Mouse (Mus musculus) heart, adult 2 months (tissue): ENCODE results near the gene Slc12a8. TPM values are rescaled to one million over a fixed set of nuclear protein-coding genes. Genes with fewer than 3 reads are reported as not detected.

ENCODE experiments used
- DNase-seq, 2 experiments: peaks; one replicate each; pipeline ENCODE4 v3.0.0; 2021
- H3K27ac ChIP-seq: fragments of 200-600 bp; 2 replicates; pipeline ENCODE4 v1.8.1; 2022
- H3K27me3 ChIP-seq: fragments of 200-500 bp; 2 replicates; pipeline ENCODE4 v1.6.1; 2012; ENCODE audit warnings: mild to moderate bottlenecking, low read length, inconsistent platforms, mixed read lengths; ENCODE audit not compliant: control insufficient read depth, insufficient read depth
- H3K36me3 ChIP-seq: fragments of 200-500 bp; 2 replicates; pipeline ENCODE4 v1.6.1; 2012; ENCODE audit warnings: low read length, inconsistent platforms; ENCODE audit not compliant: control insufficient read depth, insufficient read depth
- H3K4me1 ChIP-seq: fragments of 200-500 bp; 2 replicates; pipeline ENCODE4 v1.6.1; 2011; ENCODE audit warnings: low read length; ENCODE audit not compliant: control insufficient read depth, insufficient read depth
- H3K4me3 ChIP-seq: fragments of 200-600 bp; 2 replicates; pipeline ENCODE4 v1.8.1; 2022
- H3K79me2 ChIP-seq: fragments of 200-500 bp; replicated peaks from 2 replicates; pipeline ENCODE4 v1.6.1; 2012; ENCODE audit warnings: mild to moderate bottlenecking, inconsistent platforms, low read length, moderate library complexity, mixed read lengths; ENCODE audit not compliant: control insufficient read depth, insufficient read depth
- H3K9ac ChIP-seq: fragments of 200-500 bp; 2 replicates; pipeline ENCODE4 v1.6.1; 2012; ENCODE audit warnings: low read depth, mild to moderate bottlenecking, control low read depth, inconsistent platforms, low read length, mixed read lengths
- CTCF ChIP-seq: fragments of 200-600 bp; IDR thresholded peaks from 2 replicates; pipeline ENCODE4 v1.8.1; 2022; ENCODE audit warnings: antibody characterized with exemption, mild to moderate bottlenecking, moderate library complexity
- EP300 ChIP-seq: fragments of 200-500 bp; IDR thresholded peaks from 2 replicates; pipeline ENCODE4 v1.6.1; 2011; ENCODE audit warnings: low read depth, low read length, control low read depth; ENCODE audit not compliant: insufficient read depth
- POLR2A ChIP-seq: fragments of 200-500 bp; IDR thresholded peaks from 2 replicates; pipeline ENCODE4 v1.6.1; 2011; ENCODE audit warnings: mild to moderate bottlenecking, low read depth, low read length, control low read depth; ENCODE audit not compliant: insufficient read depth
- WGBS: fragments of 180-500 bp; shearing (Covaris S2); methylation state at CpG from one replicate; pipeline ENCODE4 v1.1.7; 2018; 5-methylcytosine and 5-hydroxymethylcytosine counted together
- intact Hi-C: fragments of 180-260 bp; cut with DNase I; formaldehyde crosslinking; loops from one replicate; pipeline ENCODE4 v1.15.1; 2025
- polyA plus RNA-seq: library from polyadenylated mRNA; depleted of rRNA; stranded (reverse); fragments of >200 nt; gene quantifications from 2 replicates; pipeline ENCODE4 v1.2.3, GENCODE M21; 2012
- total RNA-seq, 2 experiments: library from RNA; stranded (reverse); gene quantifications; 2 replicates each; pipeline ENCODE4 v1.2.3; 2021

Slc12a8 gene
- total and polyA plus RNA-seq, 3 experiments, result 0.31 to 0.66 (median 0.45) TPM

DNA sequence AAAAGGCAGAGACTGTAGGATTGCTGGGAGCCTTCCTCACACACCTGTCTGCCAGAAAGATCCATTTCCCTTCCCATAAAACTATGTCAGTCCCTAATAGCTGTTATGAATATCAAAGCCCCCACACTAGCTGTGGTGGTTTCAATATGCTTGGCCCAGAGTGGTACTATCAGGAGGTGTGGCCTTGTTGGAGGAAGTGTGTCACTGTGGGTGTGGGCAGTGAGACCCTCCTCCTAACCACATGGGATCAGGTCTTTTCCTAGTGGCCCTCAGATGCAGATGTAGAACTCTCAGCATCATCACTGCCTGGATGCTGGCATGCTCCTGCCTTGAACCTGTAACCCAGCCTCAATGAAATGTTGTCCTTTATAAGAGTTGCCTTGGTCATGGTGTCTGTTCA is 164.5 kb downstream of the Slc12a8 start:
- intact Hi-C loops, result loop anchor here (2.0 kb wide), 1 partner anchor 33 kb away; no protein-coding TSS in a partner anchor
- peak overlapping the region; percentile 87 for H3K27ac ChIP-seq
- no peaks in the 10 kb centered on the region; the same call in 1 of the 2 replicates for H3K79me2 ChIP-seq
- TF ChIP-seq CTCF, result no peak
- no peak for TF ChIP-seq POLR2A
- no peak for TF ChIP-seq EP300
- H3K9ac ChIP-seq, result no peak overlapping the region
- no peak overlapping the region for H3K4me3 ChIP-seq
- H3K4me1 ChIP-seq, result peaks cover 35% of the 10 kb centered on the region
- DNase-seq, result no peak
- peaks cover 11% of the 10 kb centered on the region for H3K36me3 ChIP-seq
- no peaks in the 10 kb centered on the region for H3K27me3 ChIP-seq

DNA sequence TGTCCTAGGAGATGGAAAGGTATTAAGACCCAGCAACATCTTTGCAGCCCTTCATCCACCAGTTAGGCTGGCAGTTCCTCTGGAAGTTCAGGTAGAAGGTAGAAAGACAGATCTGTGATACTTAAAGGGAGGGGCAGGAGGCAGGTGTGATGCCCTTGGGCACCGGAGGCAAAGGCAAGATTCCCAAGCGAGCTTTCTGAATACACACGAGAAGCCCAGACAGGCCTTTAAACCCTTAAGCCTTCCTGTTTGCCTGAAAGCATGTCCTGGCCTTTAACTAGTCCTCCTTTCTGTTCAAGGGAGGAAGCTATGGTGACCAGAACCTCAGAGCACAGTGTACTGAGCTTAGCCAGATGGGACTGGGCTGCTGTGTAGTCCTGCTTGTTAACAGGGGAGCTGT is 165.5 kb downstream of the Slc12a8 start:
- Histone ChIP-seq H3K9ac (no peak overlapping the region), H3K27me3 (no peaks in the 10 kb centered on the region), H3K36me3 (peaks cover 5% of the 10 kb centered on the region; the same call in 1 of the 2 replicates), H3K4me3 (no peak overlapping the region), H3K4me1 (peaks cover 29% of the 10 kb centered on the region), H3K79me2 (peaks cover 1% of the 10 kb centered on the region; the same call in 1 of the 2 replicates), H3K27ac (peak overlapping the region; percentile 98)
- DNase-seq, result peak in 1 of 2 experiments; percentile 34
- intact Hi-C loops, result no loop called here
- TF ChIP-seq POLR2A (no peak), EP300 (no peak), CTCF (no peak)
- WGBS, result 58% methylated on average over 3 of the region's 3 CpGs

DNA sequence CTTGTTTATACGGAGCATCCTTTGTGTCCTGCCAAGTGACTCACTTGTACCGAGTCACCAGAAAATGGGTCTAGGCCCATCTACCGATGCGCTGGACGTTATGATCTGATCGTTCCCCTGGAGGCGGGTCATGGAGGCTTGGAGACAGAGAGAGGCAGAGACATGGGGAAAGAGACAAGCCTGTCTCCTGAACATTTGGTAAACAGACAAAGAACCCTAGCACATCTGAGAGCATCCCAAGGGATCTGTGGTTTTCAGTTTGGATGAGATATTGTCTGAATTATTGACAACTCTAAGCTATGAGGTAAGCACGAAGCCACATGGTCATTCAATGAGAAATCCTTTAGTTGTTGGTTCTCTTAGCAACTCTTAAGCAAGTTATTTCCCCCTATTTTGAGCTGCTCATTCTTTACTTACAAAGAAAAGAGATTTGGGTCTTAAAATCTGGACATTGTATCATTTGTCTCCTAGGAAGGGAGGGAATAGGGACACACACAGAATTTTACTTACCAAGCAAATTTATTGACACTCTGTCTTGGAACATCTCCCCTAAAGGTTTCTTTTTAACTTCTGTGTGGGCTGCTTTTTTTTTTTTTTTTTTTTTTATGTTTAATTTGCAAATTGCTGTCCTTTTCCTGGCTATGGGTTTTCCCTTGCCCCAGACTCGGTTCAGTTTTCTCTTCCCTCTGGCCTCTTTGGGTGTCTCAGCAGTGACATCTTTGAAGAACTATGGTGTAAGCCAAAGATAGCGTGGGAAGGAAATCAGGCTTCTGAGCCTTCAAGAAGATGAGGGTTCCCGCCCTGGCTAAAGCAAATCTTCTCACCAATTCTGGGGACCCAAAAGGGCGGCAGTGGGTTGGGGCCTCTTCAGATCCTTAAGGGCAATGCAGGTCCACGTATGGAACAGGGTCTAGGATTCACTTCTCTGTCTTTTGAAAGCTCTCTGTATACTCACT is 166.4 kb downstream of the Slc12a8 start:
- H3K27ac ChIP-seq, result peak overlapping the region; percentile 98
- peaks cover 3% of the 10 kb centered on the region for H3K36me3 ChIP-seq
- WGBS, result 59% methylated on average over 13 of the region's 13 CpGs
- no peak for TF ChIP-seq EP300
- TF ChIP-seq POLR2A, result no peak
- TF ChIP-seq CTCF, result no peak
- peaks cover 22% of the 10 kb centered on the region for H3K4me1 ChIP-seq
- intact Hi-C loops, result no loop called here
- peak overlapping the region; percentile 91 for H3K4me3 ChIP-seq
- H3K79me2 ChIP-seq, result peaks cover 1% of the 10 kb centered on the region; the same call in 1 of the 2 replicates
- H3K9ac ChIP-seq, result peak overlapping the region; percentile 100
- no peaks in the 10 kb centered on the region for H3K27me3 ChIP-seq
- peak in 1 of 2 experiments; percentile 37 for DNase-seq

GRCm38 (mm10) chr16:33684162-33684702 is 167.1 kb downstream of the Slc12a8 start, which contains the start of gene Heg1:
TSS of gene Heg1 (plus strand) at chr16:33684370.
- peaks cover 4% of the 10 kb centered on the region for H3K36me3 ChIP-seq
- H3K4me1 ChIP-seq, result peaks cover 21% of the 10 kb centered on the region
- peak within 1 kb of the TSS; percentile 91 for H3K4me3 ChIP-seq
- H3K27ac ChIP-seq, result peak within 1 kb of the TSS; percentile 98
- H3K9ac ChIP-seq, result peak within 1 kb of the TSS; percentile 100
- intact Hi-C loops, result no loop called here
- peaks cover 1% of the 10 kb centered on the region; the same call in 1 of the 2 replicates for H3K79me2 ChIP-seq
- WGBS, result 2% methylated on average over 57 of the region's 57 CpGs
- TF ChIP-seq EP300, result no peak
- TF ChIP-seq CTCF, result no peak; the same call in 1 of the 2 replicates
- TF ChIP-seq POLR2A, result peak; percentile 74
- H3K27me3 ChIP-seq, result no peaks in the 10 kb centered on the region
- DNase-seq, result peak; percentile 93 to 94

DNA sequence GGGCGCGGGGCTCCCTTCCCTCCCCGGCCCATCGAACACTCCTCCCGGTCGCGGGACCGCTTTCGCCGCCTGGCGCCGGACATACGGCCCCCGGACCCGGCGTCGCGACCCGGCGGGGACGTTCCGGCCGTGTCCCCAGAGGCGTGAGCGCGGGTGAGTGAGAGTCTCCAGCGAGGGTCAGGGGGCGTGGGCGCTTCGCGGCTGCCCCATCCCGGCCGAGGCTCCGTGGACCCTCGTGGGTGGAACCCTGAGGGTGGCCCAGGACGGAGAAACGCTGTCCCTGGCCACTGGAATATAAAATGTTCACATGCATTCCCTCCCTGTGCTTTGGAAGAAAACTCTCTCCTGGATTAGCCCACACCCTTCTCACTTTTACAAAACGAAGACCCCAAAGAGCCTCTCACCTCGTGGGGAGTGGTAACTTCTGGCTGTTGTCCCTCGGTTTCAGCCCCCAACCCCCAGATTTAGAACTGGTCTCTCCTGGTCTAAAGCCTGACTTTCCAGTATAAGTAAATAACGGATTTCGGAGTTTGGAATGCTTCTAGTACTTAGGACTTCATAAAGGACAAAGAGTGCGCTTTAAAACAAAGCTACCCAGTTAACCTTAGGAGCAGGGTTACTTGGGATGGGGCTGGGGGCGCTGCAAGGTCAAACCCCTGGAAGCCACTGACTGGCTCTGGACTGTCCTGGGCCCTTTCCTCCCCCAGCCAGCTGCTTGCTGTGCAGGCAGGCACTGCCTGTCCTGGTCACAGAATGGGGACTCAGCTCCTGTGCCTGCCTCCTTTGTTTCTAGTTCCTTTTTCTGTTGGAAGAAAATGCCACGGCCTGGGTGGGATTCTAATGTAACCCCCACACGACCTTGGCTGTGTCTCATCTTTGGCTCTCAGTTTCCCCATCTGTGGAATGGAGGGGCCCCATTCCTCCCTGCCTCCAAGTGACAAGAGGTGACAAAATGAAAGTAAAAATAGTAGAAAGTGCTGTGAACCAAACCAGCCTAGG is 167.9 kb downstream of the Slc12a8 start:
- peaks cover 23% of the 10 kb centered on the region for H3K4me1 ChIP-seq

More for the DNA sequence above, 167.9 kb downstream of the Slc12a8 start:
- peak; percentile 69 to 72 for DNase-seq
- Histone ChIP-seq H3K27ac (peak overlapping the region; percentile 98), H3K4me3 (peak overlapping the region; percentile 91), H3K36me3 (peaks cover 9% of the 10 kb centered on the region), H3K79me2 (peaks cover 3% of the 10 kb centered on the region), H3K27me3 (no peaks in the 10 kb centered on the region), H3K9ac (peak overlapping the region; percentile 100)
- TF ChIP-seq EP300 (no peak), CTCF (peak; percentile 27; the same call in 1 of the 2 replicates), POLR2A (peak; percentile 24; the same call in 1 of the 2 replicates)
- WGBS, result 1% methylated on average over 46 of the region's 46 CpGs
- intact Hi-C loops, result no loop called here
